Mouse (Mus musculus): Measurements from ENCODE around the gene Ppargc1a. TPM values are rescaled to one million over a fixed set of nuclear protein-coding genes. Genes with fewer than 3 reads are reported as not detected.

The Ppargc1a gene
- polyA plus RNA-seq (2015; fragmentation: Nextera tagmentation; extraction: Ambion mirVana), result 8.9 and 9.9 TPM in 2 replicates

GRCm38 (mm10) chr5:51567659-51568058, at the start of gene Ppargc1a:
Gene Ppargc1a, minus strand, starts transcription at chr5:51567726.
- no peak for ATAC-seq (ENCODE audit: low FRiP score)
- H3K4me1 ChIP-seq (replicated peaks), result peaks cover 10% of the 10 kb centered on the region

DNA sequence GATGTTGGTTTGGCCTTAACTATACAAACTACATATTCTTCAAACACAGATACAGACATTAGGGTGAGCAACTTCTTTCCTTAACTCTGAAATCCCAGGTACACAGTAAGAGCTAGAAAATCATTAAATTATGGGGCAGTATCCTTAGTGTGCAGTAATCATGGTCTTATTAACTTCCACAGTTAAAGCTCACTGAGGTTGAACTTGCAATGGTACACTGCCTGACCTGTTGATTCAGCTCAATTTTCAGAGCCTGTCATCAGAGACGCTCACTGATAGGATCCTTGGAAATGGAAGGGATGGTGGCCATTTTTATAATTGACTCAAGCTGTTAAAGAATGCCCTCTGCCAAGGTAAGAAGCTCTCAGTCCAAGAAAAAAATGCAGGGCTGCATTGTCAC, 49.4 kb upstream of the Ppargc1a start:
- H3K27me3 ChIP-seq, result no peaks in the 10 kb centered on the region
- WGBS, result 92% methylated on average over 1 of the region's 1 CpGs
- no peaks in the 10 kb centered on the region for H3K36me3 ChIP-seq
- H3K4me3 ChIP-seq, result no peak overlapping the region
- no peaks in the 10 kb centered on the region for H3K9me3 ChIP-seq
- H3K4me1 ChIP-seq (replicated peaks), result no peaks in the 10 kb centered on the region
- no peak overlapping the region for H3K27ac ChIP-seq
- no peak overlapping the region for H3K9ac ChIP-seq
- no peak overlapping the region for H3K4me2 ChIP-seq
- ATAC-seq (ENCODE audit: low FRiP score), result no peak

More at GRCm38 (mm10) chr5:51567659-51568058, at the start of gene Ppargc1a:
- 0 out of 2 replicates have a peak within 1 kb of the TSS, but pooled peaks have one; percentile 15 for H3K4me2 ChIP-seq
- WGBS, result 46% methylated on average over 6 of the region's 6 CpGs
- H3K27me3 ChIP-seq, result no peaks in the 10 kb centered on the region
- no peak within 1 kb of the TSS for H3K9ac ChIP-seq
- H3K9me3 ChIP-seq, result no peaks in the 10 kb centered on the region
- H3K27ac ChIP-seq, result 0 out of 2 replicates have a peak within 1 kb of the TSS, but pooled peaks have one; percentile 1
- no peak within 1 kb of the TSS for H3K4me3 ChIP-seq
- no peaks in the 10 kb centered on the region for H3K36me3 ChIP-seq

- no peaks in the 10 kb centered on the region for H3K36me3 ChIP-seq
- H3K9ac ChIP-seq, result no peak overlapping the region
- no peaks in the 10 kb centered on the region for H3K4me1 ChIP-seq (replicated peaks)
- 81% methylated on average over 4 of the region's 4 CpGs for WGBS
- no peaks in the 10 kb centered on the region for H3K27me3 ChIP-seq
- H3K4me3 ChIP-seq, result no peak overlapping the region
- H3K9me3 ChIP-seq, result no peaks in the 10 kb centered on the region
- H3K27ac ChIP-seq, result no peak overlapping the region
- H3K4me2 ChIP-seq, result no peak overlapping the region
- ATAC-seq (ENCODE audit: low FRiP score), result peak; percentile 63; the same call in 1 of the 2 replicates
These were observed 44.5 kb upstream of the Ppargc1a start for GRCm38 (mm10) chr5:51612049-51612448.

- WGBS, result 80% methylated on average over 6 of the region's 6 CpGs
- ATAC-seq (ENCODE audit: low FRiP score), result no peak
These were observed 40.4 kb upstream of the Ppargc1a start for GRCm38 (mm10) chr5:51607686-51608480.

DNA sequence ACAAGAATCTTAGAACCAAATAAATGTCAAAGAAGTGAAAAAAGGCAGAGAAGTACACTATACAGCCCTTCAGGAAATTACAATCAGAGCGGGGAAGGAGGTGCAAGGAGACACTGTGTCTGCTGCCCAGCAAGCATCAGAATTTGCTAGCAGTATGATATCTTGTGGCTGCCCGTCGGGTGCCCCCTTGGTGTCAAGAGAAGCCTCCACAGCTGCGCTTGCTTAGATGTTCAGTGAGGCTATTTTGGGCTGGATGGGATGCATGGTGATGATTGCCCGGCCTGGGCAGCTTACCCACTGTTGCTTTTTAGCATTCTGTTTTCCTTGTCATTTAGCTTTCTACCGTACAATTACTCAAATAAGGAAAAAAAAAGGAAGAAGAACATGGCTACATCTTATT, 32.0 kb upstream of the Ppargc1a start:
- 86% methylated on average over 6 of the region's 6 CpGs for WGBS
- H3K36me3 ChIP-seq, result no peaks in the 10 kb centered on the region
- no peaks in the 10 kb centered on the region for H3K27me3 ChIP-seq
- no peak overlapping the region for H3K9ac ChIP-seq
- no peak overlapping the region for H3K4me2 ChIP-seq
- no peaks in the 10 kb centered on the region for H3K4me1 ChIP-seq (replicated peaks)
- no peak for ATAC-seq (ENCODE audit: low FRiP score)
- no peak overlapping the region for H3K4me3 ChIP-seq
- no peak overlapping the region for H3K27ac ChIP-seq
- H3K9me3 ChIP-seq, result no peaks in the 10 kb centered on the region

More at GRCm38 (mm10) chr5:51607686-51608480, 40.4 kb upstream of the Ppargc1a start:
- Histone ChIP-seq H3K4me1 (replicated peaks) (no peaks in the 10 kb centered on the region), H3K9me3 (no peaks in the 10 kb centered on the region), H3K4me2 (no peak overlapping the region), H3K4me3 (no peak overlapping the region), H3K27me3 (no peaks in the 10 kb centered on the region), H3K36me3 (no peaks in the 10 kb centered on the region), H3K9ac (no peak overlapping the region), H3K27ac (no peak overlapping the region)

- H3K9me3 ChIP-seq, result no peaks in the 10 kb centered on the region
- no peak overlapping the region for H3K4me3 ChIP-seq
- no peak for ATAC-seq (ENCODE audit: low FRiP score)
- no peak overlapping the region for H3K27ac ChIP-seq
- WGBS, result 90% methylated on average over 9 of the region's 9 CpGs
- H3K4me1 ChIP-seq (replicated peaks), result peaks cover 6% of the 10 kb centered on the region; the same call in 1 of the 2 replicates
- H3K9ac ChIP-seq, result no peak overlapping the region
- H3K36me3 ChIP-seq, result no peaks in the 10 kb centered on the region
- H3K27me3 ChIP-seq, result no peaks in the 10 kb centered on the region
- no peak overlapping the region for H3K4me2 ChIP-seq
These were observed 28.1 kb upstream of the Ppargc1a start for GRCm38 (mm10) chr5:51595644-51596043.

GRCm38 (mm10) chr5:51592206-51592605, 24.7 kb upstream of the Ppargc1a start:
- no peak for ATAC-seq (ENCODE audit: low FRiP score)
- no peak overlapping the region for H3K4me3 ChIP-seq
- peaks cover 6% of the 10 kb centered on the region; the same call in 1 of the 2 replicates for H3K4me1 ChIP-seq (replicated peaks)
- no peaks in the 10 kb centered on the region for H3K9me3 ChIP-seq
- no peaks in the 10 kb centered on the region for H3K36me3 ChIP-seq
- no peak overlapping the region for H3K9ac ChIP-seq
- 64% methylated on average over 5 of the region's 5 CpGs for WGBS
- no peaks in the 10 kb centered on the region for H3K27me3 ChIP-seq
- no peak overlapping the region for H3K4me2 ChIP-seq
- no peak overlapping the region for H3K27ac ChIP-seq

- no peaks in the 10 kb centered on the region for H3K27me3 ChIP-seq
- H3K9me3 ChIP-seq, result no peaks in the 10 kb centered on the region
- H3K4me1 ChIP-seq (replicated peaks), result peaks cover 6% of the 10 kb centered on the region; the same call in 1 of the 2 replicates
- H3K27ac ChIP-seq, result no peak overlapping the region
- H3K9ac ChIP-seq, result no peak overlapping the region
- no peak overlapping the region for H3K4me2 ChIP-seq
- no peak overlapping the region for H3K4me3 ChIP-seq
- 44% methylated on average over 11 of the region's 11 CpGs for WGBS
- no peaks in the 10 kb centered on the region for H3K36me3 ChIP-seq
- ATAC-seq (ENCODE audit: low FRiP score), result no peak
These were observed 24.1 kb upstream of the Ppargc1a start for GRCm38 (mm10) chr5:51591537-51592154.

- Histone ChIP-seq H3K9ac (no peak overlapping the region), H3K9me3 (no peaks in the 10 kb centered on the region), H3K36me3 (no peaks in the 10 kb centered on the region), H3K27me3 (no peaks in the 10 kb centered on the region), H3K4me2 (no peak overlapping the region), H3K27ac (no peak overlapping the region), H3K4me3 (no peak overlapping the region), H3K4me1 (replicated peaks) (peaks cover 6% of the 10 kb centered on the region)
- ATAC-seq (ENCODE audit: low FRiP score), result no peak
- WGBS, result 89% methylated on average over 2 of the region's 2 CpGs
These were observed 18.7 kb upstream of the Ppargc1a start for GRCm38 (mm10) chr5:51586187-51586586.

DNA sequence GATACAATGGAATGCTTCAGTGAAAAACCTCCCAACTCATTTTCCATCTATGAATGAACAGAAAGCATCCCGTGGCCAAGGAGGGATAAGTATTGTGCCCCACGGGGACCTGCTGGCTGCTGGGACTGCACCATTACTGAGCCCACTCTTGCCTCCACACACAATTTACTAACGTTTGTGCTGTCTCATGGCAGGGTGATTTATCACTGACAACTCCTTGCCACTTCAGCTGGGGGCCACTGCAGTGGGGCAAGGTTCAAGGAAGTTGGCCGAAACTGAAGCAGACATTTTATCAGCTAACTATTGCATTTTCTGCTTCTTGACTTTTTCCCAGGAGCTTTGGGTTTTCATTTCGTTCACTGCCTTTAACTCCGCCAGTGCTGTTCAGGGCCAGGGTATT, 17.5 kb upstream of the Ppargc1a start:
- WGBS, result 47% methylated on average over 6 of the region's 6 CpGs
- H3K9me3 ChIP-seq, result no peaks in the 10 kb centered on the region
- no peak overlapping the region for H3K4me3 ChIP-seq
- ATAC-seq (ENCODE audit: low FRiP score), result no peak
- H3K9ac ChIP-seq, result no peak overlapping the region
- no peaks in the 10 kb centered on the region for H3K36me3 ChIP-seq
- H3K27ac ChIP-seq, result no peak overlapping the region
- H3K4me1 ChIP-seq (replicated peaks), result peaks cover 6% of the 10 kb centered on the region
- H3K4me2 ChIP-seq, result no peak overlapping the region
- no peaks in the 10 kb centered on the region for H3K27me3 ChIP-seq

DNA sequence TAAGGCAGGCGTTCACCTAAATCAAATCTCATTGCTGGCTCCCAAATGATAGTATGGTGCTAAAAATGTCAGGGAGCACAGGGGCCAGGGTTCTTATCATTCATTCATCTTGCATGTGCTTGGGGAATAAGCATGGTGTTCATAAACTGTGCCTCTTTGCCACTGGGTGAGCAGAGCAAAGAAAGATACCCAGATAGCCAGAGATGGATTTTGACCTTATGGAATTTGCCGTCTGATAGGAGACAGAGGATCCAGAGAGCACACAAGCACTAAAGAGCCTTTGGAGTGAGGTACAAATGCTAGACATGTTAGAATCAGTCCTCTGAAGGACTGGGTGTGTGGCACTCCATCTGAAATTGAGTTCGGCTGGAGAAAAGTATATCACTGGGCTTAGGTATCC, 16.7 kb upstream of the Ppargc1a start:
- Histone ChIP-seq H3K4me3 (no peak overlapping the region), H3K9ac (no peak overlapping the region), H3K4me1 (replicated peaks) (peaks cover 6% of the 10 kb centered on the region), H3K9me3 (no peaks in the 10 kb centered on the region), H3K4me2 (no peak overlapping the region), H3K27ac (no peak overlapping the region), H3K27me3 (no peaks in the 10 kb centered on the region), H3K36me3 (no peaks in the 10 kb centered on the region)
- ATAC-seq (ENCODE audit: low FRiP score), result no peak
- WGBS, result 92% methylated on average over 3 of the region's 3 CpGs

DNA sequence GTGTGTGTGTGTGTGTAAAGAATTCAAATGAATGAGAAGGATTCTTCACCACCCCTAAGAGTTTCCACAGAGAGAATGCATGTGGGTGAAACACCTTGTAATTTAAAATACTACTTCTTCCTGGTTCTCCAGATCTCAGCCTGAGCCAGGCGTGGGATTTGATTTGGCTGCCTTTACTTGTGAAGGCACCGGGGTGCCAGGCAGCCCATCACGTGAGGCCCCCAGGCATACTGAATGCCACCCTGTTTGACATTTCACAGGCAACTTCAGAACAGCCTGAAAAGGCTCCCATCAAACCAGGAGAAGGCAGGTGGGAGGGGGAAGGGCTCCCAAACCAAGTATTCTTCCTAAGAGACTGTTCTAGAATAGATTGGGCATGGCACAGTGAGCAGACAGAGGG, 16.1 kb upstream of the Ppargc1a start:
- 75% methylated on average over 3 of the region's 3 CpGs for WGBS
- Histone ChIP-seq H3K27me3 (no peaks in the 10 kb centered on the region), H3K4me2 (no peak overlapping the region), H3K9ac (no peak overlapping the region), H3K4me1 (replicated peaks) (peaks cover 6% of the 10 kb centered on the region), H3K9me3 (no peaks in the 10 kb centered on the region), H3K27ac (no peak overlapping the region), H3K36me3 (no peaks in the 10 kb centered on the region), H3K4me3 (no peak overlapping the region)
- no peak for ATAC-seq (ENCODE audit: low FRiP score)

Measured in hindbrain, embryonic 13.5 days (tissue).